Mouse (Mus musculus) skeletal muscle tissue, adult 2 months (tissue): ENCODE measurements around the gene Cdc25b.
A peak's percentile ranks its signal among the peaks of the same experiment; 100 is the strongest.

Experiments
- DNase-seq: peaks from one replicate; pipeline ENCODE4 v3.0.0-alpha.2; 2012; ENCODE audit warnings: low read depth, low spot score

The Cdc25b gene

DNA sequence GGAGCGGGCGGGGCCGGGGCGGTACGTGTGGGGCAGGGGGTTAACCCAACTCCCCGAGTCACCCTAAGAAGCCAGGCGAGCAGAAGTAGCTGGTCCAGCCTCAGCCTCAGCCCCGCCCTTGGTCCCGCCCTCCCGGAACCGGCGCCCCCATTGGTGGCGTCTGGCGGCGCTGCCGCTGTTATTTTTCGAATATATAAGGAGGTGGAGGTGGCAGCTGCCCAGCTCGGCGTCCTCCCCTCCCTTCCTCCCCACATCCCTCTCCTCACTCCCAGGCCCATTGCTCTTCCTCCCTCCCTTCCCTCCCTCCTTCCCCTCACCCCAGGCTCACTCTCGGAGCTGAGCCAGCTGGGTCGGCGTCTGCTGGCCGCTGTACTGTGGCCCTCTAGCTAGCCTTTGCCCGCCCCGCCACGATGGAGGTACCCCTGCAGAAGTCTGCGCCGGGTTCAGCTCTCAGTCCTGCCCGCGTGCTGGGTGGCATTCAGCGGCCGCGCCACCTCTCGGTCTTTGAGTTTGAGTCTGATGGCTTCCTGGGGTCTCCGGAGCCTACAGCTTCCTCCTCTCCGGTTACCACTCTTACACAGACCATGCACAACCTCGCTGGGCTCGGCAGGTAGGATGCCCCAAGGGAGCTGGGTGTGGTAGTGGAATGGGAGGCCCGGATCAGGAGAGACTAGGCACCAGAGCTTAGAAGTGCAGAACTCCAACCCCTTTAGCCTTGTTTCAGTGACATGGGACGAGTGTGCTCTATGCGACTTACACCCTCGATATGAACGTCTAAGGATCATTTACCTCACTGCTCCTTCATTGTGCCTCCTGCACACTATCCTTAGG lies at the start of gene Cdc25b, which contains the start of gene Spef1:
Cdc25b (plus strand) TSS at position 179 of the 831 bp plus-strand sequence.
Spef1 (minus strand) TSS at position 512 of the 831 bp plus-strand sequence.
- peak; percentile 76 for DNase-seq

DNA sequence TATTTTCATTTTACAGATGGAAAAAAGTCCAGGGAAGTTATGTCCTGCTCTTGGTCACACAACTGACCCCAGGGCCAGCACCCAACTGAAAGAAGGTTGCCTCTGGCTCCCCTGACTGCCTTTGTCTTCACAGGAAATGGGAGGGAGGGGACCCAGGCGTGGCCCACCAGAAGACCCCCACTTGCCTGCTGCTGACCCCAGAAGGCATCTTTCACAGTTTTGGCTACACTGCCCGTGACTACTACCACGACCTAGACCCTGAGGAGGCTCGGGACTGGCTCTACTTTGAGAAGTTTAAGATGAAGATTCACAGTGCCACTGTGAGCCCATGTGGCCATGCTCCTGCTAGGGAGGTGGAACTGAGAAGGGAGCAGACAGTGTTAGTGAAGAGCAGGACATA lies 48.5 kb upstream of the Cdc25b start:
- DNase-seq: no peak

DNA sequence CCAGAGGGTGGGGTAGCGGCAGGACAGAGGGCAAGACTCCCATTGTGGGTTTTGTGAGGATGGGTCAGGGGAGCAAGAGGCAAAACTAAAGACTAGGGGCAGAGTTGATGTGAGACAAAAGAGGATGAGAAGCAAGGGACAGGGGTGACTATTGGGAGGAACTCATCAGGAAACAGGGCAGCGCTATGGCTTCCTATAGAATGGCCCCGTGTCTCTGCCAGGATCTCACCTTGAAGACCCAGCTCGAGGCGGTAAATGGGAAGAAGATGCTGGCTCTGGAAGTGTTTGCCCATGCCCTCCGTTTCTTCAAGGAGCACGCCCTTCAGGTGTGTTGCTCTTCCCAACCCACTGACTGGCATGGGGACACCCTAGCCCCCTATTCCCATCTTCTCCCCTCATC lies 48.0 kb upstream of the Cdc25b start:
- DNase-seq: no peak

DNA sequence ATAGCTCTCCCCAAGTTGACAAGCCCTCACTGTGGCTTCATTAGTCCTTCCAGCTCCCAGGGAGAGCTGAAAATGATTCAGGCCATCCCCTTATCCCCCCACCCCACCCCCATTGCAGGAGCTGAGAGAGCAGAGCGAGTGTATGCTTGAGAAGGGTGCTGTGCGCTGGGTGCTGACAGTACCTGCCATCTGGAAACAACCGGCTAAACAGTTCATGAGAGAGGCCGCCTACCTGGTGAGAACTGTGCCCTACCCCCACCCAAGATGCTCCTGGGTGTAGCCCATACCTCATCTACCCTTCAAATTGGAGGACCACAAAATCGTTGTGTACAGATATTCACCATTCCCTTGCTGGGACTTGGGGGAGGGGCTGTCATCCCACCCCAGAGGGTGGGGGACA lies 47.5 kb upstream of the Cdc25b start:
- DNase-seq: no peak

DNA sequence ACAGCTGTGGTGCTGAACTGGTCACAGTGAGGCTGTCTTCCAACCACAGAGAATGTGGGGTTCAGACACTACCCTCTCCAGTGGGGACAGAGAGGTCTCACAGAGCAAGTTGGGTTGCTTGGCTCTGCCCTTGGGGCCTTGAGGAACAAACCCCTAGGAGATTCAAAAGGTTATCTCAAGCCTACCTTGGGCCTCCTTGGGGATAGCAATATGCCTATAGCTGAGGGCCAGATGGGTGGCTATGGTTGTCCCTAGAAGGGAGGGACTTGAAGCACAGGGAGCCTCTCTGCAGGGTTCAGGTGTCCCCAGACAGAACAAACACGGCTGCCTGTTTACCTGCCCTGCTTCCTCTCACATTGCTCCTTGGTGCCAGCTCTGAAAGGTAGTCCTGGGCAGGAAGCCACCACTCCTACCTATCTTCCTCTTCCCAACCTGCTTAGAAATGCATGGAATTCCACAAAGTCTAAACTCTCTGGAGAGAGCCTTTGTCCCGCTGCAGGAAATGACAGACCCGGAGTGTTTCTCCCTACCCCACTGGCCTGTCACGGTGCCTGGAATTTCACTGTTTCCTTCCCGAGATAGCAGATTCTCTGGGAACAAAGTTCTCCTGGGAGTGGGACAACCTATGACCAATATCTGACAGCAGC lies 46.7 kb upstream of the Cdc25b start:
- no peak for DNase-seq

DNA sequence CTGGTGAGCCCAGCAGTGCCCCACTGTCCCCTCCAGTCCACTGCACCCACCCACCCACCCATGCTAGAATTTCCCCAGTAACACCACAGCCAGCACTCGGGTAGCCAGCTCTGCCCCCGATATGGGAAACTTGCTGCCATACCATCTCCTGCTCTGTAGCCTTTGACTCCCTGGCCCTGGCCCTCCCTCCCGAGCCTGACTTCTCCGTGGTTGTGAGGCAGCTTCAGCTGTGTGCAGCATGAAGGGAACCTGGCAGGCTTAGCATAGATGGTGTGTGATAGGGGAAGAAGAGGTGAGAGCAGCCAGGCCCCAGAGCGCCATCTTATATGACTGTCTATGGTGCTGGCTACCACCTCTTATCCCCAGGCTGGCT lies 46.2 kb upstream of the Cdc25b start:
- no peak for DNase-seq

DNA sequence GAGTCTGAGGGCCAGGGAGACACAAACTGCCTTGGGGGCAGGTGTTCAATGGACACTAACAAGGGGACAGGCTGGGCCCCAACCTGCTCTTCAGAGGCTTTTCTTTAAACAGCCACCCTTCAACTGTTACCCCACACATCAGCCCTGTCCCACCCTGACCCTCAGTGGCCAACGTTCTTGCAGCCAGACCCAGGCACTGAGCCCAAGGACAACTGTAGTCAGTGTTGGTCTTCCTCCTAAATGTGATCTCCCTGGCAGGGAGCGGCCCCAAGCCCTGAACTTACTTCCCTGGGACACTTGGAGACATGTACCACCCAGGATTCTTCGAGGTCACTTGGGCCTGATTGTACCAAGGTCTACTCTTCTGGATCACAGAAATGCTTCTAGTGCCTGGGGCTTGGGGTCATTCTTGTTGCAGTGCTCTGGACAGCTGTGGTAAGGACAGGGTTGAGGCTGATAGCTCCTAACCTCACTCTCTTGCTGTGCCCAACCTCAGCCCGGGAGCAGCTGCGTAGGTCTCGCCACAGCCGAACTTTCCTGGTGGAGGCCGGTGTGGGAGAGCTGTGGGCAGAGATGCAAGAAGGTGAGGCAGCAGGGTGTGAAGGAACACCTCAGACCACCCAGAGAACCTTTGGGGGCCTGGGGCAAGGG lies 45.3 kb upstream of the Cdc25b start:
- no peak for DNase-seq

DNA sequence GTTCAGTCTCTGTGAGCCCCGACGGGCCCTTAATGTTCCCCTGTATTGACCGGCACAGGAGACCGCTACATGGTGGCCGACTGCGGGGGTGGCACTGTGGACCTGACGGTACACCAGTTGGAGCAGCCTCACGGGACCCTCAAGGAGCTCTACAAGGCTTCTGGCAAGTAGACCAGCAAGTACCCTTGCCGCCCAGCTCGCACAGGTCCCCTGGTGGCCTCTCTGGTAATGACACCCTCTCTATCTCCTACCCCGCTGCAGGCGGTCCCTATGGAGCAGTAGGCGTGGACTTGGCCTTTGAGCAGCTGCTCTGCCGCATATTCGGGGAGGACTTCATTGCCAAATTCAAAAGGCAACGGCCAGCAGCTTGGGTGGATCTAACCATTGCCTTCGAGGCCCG lies 44.2 kb upstream of the Cdc25b start:
- peak; percentile 65 for DNase-seq

DNA sequence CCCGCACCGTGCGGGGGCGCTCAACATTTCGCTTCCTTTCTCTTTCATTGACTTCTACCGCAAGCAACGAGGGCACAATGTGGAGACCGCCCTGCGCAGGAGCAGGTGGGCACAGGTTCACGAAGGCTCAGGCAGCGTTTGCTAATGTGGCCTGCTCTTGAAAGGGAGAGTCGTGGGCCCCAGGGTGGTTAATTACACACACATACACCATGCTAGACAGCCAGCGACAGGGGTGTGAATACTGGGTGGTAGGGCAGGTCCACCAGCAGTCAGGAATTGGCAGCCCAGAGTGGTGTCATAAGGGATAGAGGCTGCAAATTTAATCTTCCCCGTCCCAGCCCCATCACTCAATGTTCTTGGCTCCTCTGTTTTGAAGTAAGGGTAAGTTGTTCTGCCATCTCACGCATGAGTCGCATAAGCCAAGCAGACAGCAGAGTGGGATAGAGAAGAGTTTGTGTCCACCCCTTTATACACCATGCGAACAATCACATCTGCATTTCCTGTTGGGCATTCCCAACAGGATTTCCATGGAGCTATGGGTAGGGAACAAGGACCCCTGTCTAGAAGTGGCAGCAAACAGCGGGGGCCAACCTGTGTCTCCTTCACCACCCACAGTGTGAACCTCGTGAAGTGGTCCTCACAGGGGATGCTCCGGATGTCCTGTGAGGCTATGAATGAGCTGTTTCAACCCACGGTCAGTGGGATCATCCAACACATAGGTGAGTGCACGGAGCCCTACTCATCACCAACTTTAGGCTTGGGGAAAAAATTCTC lies 43.6 kb upstream of the Cdc25b start:
- DNase-seq: no peak

DNA sequence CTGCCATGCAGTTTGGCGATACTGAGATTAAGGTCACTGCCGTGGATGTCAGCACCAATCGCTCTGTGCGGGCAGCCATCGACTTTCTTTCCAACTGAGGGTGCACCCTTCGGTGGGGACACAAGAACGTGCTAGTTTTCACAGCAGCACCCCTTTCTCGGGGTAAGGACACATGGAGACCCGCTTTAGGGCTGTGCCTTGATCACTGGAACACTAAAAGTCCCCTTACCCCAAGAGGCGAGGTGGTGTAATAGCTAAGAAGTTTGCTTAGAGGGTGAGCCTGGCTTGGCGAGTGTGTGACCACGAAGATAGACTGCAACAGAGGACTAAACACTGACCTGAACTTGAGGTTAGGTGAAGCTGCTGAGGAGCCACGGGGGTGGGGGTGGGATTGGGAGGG lies 41.6 kb upstream of the Cdc25b start:
- DNase-seq: no peak

DNA sequence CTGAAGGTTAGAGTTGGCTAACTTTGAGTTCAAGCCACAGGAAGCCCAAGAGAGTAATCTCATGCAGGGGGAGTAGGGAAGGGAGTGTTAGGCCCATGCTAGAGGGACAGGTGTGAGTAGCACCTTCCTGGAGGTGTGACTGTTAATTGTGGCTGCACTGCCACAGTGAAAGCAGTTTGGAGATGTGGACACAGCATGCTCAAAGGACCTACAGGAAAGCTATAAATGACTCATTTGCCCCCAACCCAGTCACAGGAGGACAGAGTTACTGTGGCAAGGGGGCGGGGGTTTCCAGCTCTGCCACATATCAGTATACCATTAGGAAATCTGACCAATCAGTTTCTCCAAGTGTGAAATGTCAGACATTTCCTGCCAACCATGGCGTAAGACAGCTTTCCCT lies 41.2 kb upstream of the Cdc25b start:
- no peak for DNase-seq

DNA sequence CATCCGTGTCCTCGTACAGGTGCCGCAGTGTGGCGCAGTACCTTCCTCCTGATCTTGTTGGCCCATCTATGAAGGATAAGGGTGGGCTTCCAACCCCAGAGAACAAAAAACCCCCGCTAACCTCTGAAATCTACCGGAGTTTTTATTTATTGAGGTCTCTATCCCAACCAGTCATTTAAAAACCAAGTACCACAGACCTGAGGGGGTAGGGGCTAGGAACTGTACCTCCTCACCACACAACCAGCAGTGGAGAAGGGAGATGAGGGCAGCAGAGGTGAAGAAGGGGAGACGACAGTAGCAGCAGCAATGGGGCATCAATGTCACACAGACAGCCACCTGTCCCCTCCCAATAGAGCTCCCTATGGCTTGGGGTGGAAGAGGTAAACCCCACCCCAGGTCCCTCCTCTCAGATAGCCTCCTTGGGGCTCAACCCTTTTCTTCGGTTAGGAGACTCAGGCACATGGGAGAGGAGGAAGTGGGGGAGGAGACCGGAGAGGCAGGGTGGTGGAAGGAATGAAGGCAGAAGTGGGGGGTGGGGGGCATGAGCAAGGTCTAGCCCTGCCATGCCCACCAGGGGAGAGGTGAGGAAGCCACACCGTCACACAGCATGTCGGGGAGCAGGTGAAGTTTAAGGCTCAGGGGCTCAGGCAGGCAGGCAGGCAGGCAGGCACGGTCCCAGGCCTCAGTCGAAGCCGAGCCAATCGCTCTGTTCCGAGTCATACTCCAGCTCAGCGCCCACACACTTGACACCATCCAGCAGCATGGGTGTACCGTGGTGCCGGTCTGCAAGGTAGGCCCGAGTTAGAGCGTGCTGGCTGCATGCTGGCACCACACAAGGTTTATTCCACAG lies 40.3 kb upstream of the Cdc25b start:
- DNase-seq: no peak

DNA sequence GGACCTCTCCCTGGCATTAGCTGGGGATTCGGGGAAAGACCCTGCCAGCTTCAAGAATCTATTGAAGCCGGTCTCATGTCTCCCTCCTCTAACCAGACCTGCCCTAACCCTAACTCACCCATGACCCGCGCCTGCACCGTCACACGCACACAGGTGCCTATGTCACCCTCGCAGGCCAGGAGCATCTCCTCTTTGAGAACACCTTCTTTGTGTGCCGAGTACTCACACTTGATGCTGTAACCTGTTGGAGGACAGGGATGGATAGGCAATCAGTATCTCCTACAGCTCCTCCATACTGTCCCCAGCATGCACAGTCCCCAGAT lies 39.7 kb upstream of the Cdc25b start:
- DNase-seq: no peak

DNA sequence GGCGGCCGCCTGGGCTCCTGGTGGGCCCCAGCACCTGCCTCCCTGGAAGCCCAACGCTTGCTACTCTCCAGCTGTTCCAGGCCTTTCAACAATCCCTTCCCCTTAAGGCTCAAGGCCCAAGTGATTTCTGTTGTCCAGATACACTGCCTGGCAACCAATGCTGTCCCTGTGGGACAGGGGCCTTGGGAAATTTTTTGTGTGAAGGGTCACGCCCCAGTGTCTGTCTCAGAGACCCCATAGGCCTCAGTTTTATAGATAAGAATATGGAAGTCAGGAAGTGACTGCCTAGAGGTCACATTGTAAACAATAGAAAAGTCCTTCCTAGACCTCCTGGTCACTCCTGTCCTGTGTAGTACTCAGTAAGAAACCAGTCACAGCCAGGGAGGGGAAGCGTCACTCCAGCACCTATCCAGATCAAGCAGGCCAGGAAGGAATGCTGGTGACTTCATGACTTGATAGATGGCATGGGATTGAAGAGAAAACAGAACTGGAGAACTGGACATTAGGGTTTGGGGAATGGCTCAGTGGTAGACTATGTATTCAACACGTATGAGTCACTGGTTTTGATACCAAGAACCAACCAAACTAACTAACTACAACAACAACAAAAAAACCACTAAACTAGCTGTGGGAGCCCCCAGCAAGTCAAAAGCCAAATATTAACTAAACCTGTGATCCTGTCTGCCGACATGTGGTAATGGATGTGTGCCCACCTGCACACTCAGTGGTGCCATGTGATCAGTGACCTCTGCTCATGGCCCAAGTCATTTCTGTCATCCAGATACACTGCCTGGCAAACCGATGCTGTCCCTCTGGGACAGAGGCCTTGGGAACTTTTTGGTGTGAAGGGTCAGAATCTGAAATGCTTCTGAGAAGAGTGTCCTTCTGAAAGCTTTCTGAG lies 38.1 kb upstream of the Cdc25b start:
- no peak for DNase-seq

DNA sequence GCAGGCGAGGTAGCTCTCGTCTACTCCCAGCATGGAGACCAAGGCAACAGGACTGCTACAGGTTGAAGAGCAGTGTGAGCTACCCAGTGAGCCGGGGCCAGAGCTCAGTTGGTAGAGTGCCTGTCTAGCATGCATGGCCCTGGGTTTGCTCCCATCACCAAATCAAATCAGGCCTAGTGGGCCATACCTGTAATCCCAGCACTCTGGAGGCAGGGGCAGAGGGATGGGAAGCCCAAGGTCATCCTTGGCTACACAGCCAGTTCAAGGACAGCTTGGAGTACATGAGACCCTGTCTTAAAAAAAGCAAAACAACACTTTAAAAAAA lies 37.5 kb upstream of the Cdc25b start:
- DNase-seq: no peak

DNA sequence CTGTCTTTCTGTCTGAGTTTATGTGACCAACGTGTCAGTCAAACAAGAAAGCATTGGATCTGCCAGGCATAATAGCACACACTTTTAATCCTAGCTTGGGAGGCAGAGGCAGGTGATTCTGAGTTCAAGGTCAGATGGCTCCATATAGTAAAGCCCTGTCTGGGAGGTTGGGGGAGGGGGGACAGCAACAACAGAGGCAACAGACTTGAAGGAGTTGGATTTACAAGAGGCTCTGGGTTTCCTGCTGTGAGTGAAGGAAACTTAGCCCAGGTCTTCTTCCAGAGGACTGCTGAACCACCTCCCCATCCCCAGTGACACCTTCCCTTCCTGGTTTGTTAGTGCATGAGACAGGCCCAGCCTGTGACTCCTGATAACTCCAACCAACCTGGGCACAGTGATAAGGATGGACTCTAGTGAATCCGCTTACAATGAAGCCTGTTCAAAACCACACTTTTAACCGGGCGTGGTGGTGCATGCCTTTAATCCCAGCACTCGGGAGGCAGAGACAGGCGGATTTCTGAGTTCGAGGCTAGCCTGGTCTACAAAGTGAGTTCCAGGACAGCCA lies 34.5 kb upstream of the Cdc25b start:
- DNase-seq: no peak

DNA sequence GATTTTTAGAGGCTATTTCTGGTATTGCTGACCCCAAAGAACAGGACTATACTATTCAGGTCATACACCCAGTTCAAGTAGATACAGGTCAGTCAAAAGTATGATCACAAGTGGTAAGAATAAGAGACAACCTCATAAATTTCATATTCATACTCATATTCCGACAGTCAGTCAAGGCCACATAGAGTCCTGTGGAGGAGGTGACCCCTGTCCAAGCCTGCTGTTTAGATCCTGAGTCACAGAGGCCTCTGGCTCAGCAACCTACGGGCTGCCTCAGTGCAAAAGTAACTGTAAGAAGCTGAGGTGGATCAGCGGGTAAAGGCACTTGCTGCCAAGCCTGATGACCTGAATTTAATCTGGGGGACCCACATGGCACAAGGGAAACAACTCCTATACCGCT lies 32.7 kb upstream of the Cdc25b start:
- DNase-seq: no peak

DNA sequence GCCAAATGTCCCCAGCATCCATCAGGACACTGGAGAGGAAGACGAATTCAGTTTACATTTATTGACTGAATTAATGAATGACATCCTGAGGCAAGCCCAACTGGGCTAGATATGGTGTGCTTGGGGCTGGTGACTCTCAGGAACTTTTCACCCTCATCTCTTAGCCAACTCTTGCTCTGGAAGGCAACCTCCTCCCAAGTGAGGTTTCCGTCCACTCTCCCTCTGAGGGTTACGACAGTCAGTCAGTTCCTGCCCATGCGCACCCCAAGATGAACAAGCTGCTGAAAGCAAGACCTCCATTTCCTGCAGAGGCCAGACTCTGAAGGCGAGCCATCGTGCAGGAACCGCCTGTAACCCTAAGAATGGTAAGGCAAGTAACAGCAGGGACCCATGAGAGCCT lies 29.8 kb upstream of the Cdc25b start:
- DNase-seq: no peak

DNA sequence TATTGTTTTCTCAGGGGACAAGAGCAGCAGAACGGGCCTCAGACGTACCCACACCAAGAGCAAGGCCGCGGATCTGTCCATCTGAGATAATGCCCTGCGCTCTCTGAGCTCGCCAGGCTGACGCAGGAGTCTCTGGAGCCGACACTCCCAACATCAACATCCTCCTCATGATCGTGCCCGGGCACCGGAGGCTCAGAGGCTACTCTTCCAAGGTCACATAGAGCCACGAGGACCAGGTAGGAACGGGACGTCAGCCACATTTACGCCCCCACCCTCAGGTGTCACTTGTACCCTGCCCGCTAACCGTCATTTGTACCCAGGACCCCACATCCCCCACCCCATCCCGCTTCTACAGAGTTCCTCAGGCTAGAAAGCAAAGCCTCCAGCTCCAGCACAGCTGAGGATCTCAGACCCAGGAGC lies 27.2 kb upstream of the Cdc25b start:
- no peak for DNase-seq
